Mouse (Mus musculus) spleen, postnatal 4 days (tissue): ENCODE data around the gene Begain.
A peak's percentile ranks its signal among the peaks of the same experiment; 100 is the strongest.

Experiments used
- DNase-seq, 2 experiments: peaks; one replicate each; pipeline ENCODE4 v3.0.0; 2022; ENCODE audit warnings: low spot score in 2 of 2

Gene Begain

DNA sequence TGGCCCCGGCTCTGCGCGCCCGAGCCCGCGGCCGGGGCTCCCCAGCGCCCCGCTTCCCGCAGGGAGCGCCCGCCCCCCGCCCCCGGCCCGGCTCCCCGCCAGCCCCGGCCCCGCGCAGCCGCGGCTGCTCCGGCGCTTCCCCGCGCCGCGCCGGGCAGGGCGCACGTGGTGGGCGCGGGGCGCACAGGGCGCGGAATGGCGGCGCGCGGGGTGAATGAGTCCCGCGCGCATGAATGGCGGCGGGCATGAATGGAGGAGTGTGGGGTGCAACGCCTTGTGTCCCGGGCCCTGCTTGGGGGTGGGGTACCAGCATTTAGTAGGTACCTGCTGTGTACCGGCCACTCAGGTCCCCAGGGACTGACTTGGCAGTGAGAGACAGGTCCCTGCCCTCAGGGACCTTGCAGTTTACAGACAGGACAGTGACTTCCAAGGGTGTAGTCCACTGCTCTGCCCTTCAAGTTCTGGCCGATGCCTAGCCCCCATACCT, at the start of gene Begain:
Begain (minus strand) TSS at position 51 of the 487 bp plus-strand sequence.
- no peak for DNase-seq

DNA sequence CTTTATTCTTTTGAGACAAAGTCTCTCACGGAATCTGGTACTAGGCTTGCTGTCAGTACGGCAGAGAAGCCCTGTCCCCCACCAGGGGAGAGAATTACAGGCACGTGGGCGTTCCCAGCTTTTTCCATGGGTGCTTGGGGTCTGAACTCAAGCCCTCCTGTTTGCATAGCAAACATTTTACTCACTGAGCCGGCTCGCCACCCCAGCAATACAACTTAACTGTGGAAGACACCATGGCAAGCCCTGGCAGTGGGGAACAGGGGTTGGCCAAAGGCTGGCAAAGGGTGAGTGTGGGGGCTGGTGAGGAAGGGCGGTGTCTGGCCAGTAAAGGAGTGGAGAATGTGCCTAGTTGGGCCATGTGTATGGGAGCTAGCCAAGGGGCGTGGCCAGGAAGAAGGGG, 47.7 kb upstream of the Begain start:
- peak in 1 of 2 experiments; percentile 47 for DNase-seq

DNA sequence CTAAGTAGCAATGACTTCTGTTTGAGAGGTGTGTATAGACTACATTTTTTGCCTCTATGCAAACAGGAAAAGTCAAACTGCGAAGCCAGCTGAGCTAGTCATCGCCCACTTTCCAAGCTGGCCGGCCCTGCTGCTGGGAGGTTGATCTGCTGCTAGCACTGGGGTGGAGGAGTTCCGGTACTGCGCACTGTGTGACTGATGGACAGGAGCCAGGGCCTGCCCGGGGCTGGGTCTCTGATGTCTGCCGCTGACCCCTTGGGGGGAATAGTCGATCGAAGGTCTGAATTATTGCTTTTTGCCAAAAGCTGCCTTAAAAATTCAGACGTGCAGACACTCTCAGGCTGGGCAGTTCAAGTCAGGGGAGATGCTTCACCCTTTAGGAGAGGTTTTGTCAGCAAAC, 47.1 kb upstream of the Begain start:
- peak in 1 of 2 experiments; percentile 59 for DNase-seq

DNA sequence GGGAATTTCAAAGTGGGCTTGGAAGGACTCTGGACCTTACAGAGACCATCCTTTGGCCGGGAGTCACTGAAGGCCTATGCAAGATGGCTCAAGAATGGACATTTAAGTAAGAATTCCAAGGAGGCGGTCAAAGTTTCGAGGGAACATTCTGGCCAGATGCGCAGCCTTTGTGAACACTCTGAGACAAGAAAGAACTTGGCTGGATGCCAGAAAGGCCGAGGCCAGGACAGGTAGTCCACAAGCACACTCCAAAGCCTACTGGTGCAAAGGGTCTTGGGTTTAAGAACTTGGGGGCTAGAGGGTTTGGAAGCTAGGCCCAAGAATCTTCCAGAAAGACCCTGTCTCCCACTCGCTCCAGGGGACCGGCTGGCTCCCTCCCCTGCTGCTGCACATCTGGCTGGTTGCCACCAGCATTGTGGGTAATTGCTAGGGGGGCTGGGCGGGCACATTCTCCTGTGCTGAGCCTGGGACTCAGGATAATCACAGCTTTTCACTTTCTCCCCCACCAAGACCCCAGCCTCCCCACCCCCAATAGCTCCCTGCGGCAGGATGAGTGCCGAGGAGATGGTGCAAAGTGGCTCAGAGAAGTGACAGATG, 45.1 kb upstream of the Begain start:
- DNase-seq, result peak in 1 of 2 experiments; percentile 48

DNA sequence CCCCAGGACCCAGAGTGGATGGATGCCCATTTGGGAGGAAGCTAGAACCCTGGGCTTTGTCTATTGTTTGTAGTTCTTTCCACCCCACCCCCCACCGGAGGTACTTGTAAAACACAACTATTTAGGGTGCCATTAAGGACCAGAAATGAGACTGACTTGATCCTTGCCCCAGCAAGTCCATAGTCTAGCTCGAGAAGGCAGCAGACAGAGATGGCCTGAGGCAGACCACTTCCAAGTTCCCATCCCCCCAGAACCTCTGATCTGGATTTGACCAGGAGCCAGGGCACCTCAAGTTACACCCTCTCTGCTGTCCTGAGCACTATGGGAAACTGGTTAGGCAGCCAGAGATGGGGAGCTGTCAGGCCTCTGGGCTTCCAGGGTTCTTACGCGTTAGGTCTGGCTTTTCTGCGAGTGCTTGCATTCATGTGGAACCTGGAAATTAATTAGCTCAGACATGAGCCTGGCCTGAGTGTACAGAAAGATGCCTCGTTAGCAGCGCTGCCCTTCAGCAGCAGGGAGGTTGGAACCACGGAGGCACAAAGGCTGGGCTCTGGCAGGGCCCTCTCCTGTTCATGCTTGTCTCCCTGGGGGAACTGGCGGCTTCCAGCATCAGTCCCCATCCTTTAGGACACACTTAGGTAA, 44.5 kb upstream of the Begain start:
- peak in 1 of 2 experiments; percentile 49 for DNase-seq

DNA sequence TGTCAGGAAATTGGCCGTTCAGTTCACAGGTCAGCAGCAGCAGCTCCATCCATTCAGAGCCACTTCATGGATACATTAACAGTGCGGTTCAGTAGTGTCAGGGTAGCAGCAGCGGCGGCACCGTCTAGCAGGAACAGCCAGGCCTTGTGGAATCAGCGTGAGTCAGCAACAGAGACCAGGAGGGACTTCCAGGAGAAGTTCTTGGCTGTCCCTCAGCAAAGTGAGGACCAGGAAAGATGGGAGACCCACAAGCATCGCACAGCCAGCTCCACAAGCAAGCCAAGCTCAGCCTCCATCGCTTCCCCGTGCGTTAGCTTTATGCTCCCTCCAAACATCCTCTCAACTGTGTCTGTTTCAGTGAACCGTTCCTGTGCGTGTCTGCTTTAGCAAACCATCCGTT, 40.9 kb upstream of the Begain start:
- DNase-seq, result peak; percentile 7 to 52

DNA sequence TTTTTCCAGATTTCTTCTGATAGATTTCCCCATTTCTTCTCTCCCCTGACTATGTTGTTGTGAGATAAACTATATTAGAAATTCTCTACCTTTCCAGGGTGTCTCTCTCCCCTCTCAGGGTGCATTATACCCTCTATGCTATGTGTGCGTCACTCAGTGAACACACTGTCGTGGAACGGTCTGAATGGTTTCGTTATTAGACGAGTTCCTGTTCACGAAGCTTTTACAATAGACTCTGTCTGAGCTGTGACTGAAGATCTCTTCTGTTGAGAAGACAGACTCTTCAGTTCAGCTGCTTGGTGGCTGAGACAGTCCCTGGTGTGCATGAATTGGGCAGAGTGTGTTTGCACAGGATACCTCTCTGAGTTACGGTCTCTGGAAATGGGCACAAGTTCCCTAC, 32.4 kb upstream of the Begain start:
- DNase-seq, result no peak

DNA sequence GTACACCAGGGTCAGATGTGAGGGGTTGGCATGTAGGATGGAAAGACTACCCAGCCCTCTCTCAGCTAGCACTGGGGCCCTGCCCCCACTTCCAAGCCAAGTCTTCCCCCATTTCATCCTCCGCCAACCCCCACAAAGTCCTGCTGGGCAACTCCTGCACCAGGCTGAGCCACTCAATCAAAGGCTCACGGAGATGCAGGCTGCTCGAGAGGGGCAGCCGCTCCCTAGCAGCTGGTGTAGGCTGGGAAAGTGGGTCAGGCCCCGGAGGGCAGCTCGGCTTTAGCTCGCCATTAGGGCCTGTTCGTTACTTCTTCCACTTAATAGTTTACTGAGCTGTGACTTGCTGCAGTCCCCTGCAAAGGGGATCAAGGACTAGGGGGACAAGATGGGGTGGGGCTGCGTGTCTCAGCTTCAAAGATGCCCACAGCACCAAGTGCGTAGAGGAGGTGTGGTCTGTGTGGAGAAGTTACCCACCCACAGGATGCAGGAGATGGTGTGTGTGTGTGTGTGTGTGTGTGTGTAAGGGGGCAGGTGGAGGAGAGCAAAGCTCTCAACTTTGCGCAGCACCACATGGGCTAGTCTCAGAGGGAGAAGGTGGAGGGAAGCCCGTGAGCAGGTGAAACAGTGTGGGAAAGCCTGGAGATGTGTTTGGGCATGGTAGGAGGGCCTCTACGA, 22.6 kb upstream of the Begain start:
- DNase-seq, result no peak

DNA sequence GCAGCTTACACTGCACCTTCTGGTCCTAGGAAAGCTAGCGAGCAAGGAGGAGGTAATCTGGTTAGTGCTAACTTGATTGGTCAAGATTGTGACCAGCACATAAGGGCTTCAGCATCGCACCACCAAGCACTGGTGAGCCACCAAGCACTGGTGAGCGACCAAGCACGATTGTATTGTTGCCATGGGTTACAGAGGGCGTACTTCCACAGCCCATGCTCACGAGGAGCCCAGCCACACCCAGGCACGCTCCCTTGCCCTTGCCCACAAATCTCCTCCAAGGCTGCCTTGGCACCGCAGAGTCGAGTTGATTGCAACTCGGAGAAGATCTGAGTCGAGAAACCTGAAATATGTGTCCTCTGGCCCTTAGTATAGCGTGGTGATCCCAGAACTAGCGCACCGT, 22.0 kb upstream of the Begain start:
- no peak for DNase-seq

DNA sequence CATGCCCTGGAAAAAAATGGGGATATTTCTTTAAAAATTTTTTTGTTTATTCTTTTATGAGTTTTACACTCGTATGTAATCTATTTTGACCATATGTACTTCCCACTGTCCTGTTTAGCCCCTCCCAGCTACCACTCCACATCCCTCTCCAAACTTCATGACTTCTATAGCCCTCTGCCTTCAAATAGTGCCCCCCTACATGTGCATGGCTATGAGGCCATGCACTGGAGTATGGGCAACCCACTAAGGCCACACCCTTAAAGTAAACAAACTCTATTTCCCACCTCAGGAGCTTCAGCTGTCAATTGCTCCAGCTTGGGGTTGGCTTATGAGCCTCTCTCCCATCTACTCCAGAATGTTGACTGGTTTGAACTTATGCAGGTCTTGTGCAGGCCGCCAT, 18.1 kb upstream of the Begain start:
- no peak for DNase-seq

DNA sequence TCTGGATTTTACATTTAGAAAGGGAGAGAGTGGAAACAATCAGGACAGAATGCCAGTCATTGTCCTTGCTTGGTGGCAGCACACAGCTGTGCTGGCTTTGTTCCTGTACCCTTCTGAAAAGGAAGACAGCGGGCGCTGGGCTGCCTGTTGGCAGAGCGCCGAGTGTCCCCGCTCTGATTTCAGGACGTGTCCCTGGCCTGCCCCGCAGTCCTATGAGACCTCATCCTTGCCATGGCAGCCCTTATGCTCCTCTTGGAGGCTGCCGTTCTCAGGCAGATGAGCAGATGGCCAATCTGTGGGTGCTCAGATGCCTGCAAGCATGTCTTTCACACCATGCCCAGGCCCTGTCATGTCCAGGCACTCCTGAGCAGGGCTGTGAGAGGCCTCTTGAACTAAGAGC, 17.7 kb upstream of the Begain start:
- DNase-seq, result no peak

DNA sequence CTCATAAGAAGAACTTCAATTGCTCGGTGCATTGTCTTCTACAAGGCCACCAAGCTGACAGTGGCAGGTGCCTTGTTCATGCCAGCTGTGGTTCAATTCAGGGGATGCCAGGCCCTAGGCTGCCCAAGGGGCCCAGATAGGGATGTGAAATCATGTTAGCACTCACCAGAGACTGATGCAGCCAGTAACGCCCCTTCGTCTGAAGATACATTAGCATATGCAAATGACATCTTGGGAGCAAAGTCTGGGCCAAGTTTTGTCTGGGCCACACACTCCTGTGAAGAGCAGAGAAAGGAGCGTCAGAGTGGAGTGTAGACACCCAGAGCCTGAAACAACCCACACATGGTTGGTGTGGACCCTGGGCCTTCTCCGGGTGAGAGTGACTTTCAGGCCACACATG, 17.0 kb upstream of the Begain start:
- no peak for DNase-seq

DNA sequence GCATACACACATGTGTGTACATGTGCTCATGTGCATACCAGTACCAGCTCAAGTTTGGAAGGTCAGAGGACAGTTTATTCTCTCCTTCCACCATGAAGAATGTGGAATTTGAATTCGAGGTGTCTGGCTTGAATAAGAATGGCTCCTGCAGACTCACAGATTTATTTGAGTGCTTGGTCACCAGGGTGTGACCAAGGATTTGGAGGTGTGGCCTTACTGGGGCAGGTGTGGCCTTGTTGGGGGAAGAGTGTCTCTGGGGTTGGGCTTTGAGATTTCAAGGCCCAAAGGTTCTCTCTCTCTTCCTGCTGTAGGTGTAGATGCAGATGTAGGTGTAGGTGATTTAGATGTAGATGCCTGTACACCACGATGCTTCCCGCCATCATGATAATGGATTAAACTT, 15.5 kb upstream of the Begain start:
- DNase-seq, result no peak

DNA sequence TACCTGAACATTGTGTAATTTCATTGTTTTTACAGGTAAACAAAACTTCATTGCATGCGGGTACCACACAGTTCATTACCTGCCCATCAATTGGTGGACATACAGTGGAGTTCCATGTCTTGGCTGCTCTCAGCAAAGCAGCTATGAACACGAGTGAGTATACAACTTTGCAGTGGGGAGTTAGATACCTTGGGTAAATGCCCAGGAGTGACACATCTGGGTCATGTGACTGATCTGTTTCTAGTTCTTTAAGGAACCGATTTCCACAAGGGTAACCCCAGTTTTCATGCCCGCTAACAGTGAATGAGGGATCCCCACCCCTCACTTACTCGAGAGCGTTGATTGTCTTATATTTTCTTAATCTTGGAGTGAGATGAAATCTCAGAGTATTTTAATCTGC, 9.0 kb upstream of the Begain start:
- DNase-seq, result no peak

DNA sequence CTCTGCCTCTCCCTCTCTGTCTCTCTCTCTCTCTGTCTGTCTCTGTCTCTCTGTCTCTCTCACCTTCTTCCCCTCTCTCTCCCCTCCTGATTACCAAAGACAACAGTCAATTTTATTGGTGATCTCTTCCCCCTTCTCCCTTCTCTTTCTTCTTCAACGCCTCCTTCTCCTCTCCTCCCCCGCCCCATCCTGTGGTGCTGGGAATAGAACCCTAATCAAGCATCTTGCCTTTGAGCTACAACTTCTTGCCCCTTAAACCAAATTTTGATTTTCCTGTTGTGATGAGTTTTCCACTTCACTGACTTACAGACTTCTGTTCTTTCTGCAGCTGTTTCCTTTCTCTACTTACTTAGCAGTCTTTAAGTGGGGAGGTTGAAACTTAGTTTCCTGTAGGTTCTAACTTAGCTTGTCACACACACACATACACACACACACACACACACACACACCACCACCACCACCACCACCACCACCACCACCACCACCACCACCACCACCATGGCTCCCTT, 6.8 kb upstream of the Begain start:
- DNase-seq, result no peak

DNA sequence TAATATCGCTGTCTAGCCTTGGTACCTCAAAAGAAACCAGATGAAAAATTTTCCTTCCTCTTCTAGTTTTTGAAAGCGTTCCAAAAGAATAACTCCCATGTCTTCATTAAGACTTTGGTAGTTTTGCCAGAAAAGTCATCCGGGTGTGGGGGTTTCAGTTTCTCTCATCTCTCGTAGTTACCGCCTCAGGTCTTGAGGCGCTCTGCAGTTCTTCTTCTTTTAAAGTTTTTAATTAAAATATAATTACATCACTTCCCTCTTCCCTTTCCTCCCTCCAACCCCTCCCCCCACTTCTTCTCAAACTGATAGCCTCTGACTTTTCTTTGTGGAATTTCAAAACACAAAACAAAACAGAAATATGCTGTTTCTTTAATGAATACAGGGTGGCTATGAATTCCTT, 6.1 kb upstream of the Begain start:
- no peak for DNase-seq

DNA sequence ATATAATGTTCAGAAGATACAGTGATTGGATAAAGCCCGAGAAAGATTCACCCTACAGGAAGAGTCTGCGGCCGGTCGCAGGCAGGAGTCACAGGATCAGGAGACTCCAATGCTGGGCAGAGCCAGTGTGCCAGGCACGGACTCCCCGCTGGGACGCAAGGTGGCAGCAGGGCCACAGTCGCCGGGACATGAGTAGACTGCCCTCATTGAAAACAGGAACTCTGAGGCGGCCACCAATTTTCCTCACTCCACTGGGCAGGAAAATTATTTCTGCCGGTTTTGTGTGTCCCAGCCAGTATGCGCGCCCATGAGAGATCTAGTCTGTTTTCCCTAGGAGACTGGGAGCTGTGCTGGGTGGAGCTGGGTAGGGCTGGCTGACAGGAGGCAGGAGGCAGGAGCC, 3.2 kb upstream of the Begain start:
- DNase-seq, result peak in 1 of 2 experiments; percentile 52

DNA sequence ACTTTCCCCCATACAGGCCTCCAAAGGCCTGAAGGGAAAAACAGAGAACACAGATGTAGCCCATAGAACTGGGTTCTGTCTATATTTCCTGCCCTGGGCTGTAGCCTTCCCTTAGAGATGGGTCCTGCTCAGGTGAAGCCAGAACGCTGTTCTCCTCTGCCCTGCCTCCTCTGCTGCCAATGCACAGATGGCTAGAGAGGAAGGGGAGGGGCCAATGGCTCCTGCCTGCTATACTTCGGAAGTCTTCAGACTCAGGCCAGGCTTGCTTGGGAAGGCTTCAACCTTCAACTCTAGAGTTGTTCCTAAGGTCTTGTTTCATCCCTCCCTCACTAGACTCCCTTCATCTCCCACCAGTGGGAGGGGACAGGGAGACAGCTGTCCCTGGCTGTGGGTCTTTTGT, 1.7 kb upstream of the Begain start:
- no peak for DNase-seq

DNA sequence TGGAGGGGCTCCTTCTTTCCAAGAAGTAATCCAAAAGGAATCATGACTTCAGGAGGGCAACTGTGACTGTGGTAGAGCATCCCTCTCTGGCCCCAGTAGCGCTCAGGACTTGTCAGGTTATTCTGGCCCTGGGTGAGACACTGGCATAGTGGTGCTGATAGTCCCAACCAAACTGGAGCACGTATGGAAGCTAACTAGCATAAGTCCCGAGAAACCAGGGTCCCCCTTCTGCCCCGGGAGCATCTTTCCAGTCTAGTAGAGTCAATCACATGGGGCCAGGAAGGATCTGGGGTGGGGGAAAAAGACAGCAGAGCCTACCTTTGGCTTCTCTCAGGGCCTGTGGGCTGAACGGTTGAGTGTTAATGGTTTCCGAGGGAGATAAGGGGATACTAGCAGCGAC, 721 bp upstream of the Begain start:
- no peak for DNase-seq

DNA sequence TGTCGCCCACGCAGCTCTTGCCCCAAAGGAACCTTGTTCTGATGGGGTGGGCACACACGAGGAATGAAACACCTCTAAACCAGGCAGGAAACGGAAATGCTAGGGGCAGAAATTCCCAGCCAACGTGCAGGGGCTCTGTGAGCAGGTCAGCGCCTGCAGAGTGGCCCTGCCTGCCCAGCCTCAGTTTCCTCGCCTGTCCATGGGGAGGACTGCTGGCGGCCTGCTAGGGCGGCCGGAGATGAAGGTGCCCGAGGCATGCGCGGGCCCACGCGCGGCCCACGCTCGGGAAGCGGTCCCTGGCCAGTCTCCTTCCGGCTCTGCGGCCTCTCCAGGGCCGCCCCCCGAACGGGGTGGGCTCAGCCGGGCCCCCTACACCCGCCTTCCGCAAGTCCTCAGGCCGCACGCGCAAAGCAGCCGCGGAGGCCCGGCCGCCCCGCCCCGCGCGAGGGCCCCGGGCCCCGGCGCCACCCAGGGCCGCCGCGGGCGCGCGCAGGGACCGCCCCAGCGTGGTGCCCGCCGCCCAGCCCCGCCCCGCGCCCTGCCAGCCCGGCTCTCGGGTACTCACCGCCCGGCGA, 369 bp downstream of the Begain start:
- peak; percentile 41 to 75 for DNase-seq

DNA sequence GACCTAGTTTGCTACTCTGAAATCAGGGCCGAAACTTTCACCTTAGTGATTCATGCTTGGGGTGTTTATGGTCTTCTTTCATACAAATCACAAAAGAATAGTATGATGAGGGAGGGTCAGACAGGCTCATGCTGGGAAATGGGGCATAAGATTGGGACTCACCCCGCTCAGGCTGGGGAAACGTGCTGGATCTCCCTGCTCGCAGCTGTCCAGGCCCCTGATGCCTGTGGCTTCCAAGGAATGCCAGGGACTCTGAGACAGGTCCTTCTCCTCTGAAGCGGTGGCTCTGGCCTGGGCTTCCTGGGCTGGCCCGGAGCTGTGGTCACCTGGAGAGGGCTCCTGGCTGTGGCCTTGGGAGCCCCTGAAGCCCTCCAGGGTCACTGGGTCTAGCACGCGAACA, 9.4 kb downstream of the Begain start:
- no peak for DNase-seq

DNA sequence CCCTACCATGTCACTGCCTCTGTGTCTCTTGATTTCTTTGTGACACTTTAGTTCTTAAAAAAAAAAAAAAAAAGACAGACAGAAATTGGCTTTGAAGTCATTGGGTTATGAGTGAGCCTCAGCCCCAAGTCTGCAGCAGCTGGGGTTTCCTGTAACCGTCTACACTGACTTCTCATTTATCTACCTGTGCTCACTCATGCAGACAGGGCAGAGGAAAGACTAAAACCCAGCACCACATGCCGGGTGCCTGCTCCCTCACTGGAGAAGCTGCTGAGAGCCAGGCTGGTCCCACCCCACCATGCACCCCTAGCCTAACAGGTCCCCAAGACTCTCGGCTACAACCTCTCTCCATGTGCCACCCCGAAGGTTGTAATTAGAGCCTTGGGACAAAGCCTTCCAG, 10.3 kb downstream of the Begain start:
- no peak for DNase-seq
